Mouse (Mus musculus): ENCODE measurements around the gene Jmjd1c. TPM values are rescaled to one million over a fixed set of nuclear protein-coding genes. Genes with fewer than 3 reads are reported as not detected.

The Jmjd1c gene
- polyA plus RNA-seq, 1 experiment from 2014 or later: 46.9 TPM

DNA sequence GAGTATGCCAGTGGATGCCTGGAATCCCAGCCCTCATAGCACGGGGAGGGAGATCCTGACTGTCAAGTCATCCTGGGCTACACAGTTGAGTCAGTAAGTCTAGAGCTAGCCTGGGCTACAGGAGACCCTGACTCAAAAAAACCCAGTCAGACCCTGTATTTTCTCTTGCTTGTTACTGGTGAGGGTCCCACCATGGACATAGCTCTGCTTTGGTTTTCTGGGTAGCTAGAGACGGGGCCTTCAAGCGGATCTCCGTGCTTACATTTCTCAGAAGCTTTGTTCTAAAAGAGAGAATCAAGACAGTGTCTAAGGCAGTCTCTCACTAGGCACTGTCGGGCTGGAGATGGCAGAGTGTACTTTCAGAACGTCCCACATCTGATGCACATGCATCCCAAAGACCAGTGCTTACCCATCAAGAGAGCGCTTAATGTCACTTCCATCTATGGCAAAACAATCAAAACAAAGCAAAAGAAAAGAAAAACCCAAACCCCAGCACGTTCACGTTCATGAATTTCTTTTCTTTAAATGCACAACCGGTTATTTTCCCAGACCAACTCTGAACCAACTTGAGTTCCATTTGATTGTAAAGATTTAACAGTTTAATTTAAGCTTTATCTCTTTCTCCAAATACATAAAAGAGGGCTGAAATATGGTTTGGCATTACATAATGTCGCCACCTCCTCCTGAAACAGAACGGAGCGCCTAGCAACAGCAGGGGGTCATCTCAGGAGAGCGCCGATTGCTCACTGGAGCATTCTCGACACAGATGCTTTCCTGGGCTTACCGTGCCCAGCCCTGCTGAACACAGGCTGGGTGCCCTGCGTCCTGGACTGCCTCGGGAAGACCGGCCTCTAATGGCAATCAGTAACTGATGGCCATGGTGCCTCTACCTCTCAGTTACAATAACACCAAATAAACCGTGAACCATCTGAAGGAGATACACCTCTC, 19.7 kb upstream of the Jmjd1c start:
- Histone ChIP-seq H3K27me3 (ENCODE audit: control insufficient read depth, insufficient read depth, low read length) (no peaks in the 10 kb centered on the region), H3K36me3 (replicated peaks; ENCODE audit: control insufficient read depth, insufficient read depth, low read depth, low read length) (no peaks in the 10 kb centered on the region), H3K4me2 (ENCODE audit: low read depth, low read length) (no peak overlapping the region), H3K27ac (replicated peaks; ENCODE audit: low read depth, low read length) (no peak overlapping the region), H3K9ac (replicated peaks; ENCODE audit: low read length) (no peak overlapping the region), H3K9me3 (replicated peaks; ENCODE audit: control insufficient read depth, low read length) (no peaks in the 10 kb centered on the region), H3K4me1 (ENCODE audit: control insufficient read depth, insufficient read depth, low read length) (no peaks in the 10 kb centered on the region), H3K4me3 (ENCODE audit: low read depth, low read length) (no peak overlapping the region)
- DNase-seq (ENCODE audit: low spot score) (no peak), ATAC-seq (replicated peaks; ENCODE audit: insufficient number of reproducible peaks, low FRiP score, low TSS enrichment, low read depth) (no peak)
- 80% methylated on average over 21 of the region's 21 CpGs for WGBS

DNA sequence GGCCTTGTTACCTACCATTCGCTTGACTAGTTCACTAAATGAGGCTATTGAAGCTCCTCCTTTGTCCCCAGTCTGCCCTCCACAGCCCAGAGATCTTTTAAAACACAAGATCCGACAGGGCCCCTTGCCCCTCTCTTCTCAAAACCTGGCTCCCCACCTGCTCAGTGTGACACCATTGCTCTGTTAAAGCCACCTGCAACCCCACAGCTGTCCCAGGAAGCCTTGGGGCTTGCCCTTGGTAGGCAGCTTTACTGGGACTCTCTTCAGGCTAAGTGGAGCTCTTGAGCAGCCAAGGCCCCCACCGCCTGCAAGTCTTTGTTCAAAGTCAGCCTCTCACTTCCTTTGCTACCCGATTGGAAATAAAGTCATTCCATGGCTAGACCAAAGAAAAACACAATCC, 16.9 kb upstream of the Jmjd1c start:
- Histone ChIP-seq H3K4me2 (ENCODE audit: low read depth, low read length) (no peak overlapping the region), H3K4me1 (ENCODE audit: control insufficient read depth, insufficient read depth, low read length) (no peaks in the 10 kb centered on the region), H3K27ac (replicated peaks; ENCODE audit: low read depth, low read length) (no peak overlapping the region), H3K27me3 (ENCODE audit: control insufficient read depth, insufficient read depth, low read length) (no peaks in the 10 kb centered on the region), H3K36me3 (replicated peaks; ENCODE audit: control insufficient read depth, insufficient read depth, low read depth, low read length) (no peaks in the 10 kb centered on the region), H3K9ac (replicated peaks; ENCODE audit: low read length) (no peak overlapping the region), H3K9me3 (replicated peaks; ENCODE audit: control insufficient read depth, low read length) (no peaks in the 10 kb centered on the region), H3K4me3 (ENCODE audit: low read depth, low read length) (no peak overlapping the region)
- 69% methylated on average over 4 of the region's 4 CpGs for WGBS
- ATAC-seq (replicated peaks; ENCODE audit: insufficient number of reproducible peaks, low FRiP score, low TSS enrichment, low read depth) (no peak), DNase-seq (ENCODE audit: low spot score) (no peak)

DNA sequence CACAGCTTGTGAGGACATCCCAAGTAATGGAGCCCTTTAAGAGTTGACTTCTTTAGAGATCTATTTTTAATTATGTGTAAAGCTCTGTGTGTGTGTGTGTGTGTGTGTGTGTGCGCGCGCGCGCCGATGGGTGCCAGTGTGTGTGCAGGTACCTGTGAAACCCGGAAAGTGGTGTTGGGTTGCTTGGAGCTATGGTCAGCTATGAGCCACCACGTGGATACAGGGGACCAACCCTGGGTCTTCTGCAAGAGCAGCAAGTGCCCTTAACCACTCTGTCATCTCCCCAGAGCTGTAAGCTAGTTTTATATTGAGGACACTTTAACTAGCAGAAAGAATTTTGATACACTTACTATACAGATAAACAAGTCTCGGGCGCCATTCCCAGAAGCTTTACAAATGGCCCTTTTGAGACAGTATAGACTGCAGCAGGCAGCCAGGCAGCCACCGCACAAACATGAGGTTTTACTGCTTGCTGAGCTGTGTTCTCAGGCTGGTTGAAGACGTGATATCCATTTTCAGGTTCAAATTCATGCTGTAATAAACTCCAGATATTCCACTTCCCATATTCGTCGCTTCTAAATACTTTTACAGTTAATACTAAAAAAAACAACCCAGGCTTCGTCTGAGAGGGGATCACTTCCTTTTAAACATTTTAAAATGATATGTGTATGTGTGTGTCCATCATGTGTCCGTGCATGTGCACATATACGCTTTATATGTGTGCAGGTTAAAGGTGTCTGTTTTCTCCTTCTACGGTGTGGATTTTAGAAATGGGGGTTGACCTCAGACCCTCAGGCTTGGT, 14.5 kb upstream of the Jmjd1c start:
- Histone ChIP-seq H3K4me1 (ENCODE audit: control insufficient read depth, insufficient read depth, low read length) (no peaks in the 10 kb centered on the region), H3K9ac (replicated peaks; ENCODE audit: low read length) (no peak overlapping the region), H3K27ac (replicated peaks; ENCODE audit: low read depth, low read length) (no peak overlapping the region), H3K9me3 (replicated peaks; ENCODE audit: control insufficient read depth, low read length) (no peaks in the 10 kb centered on the region), H3K36me3 (replicated peaks; ENCODE audit: control insufficient read depth, insufficient read depth, low read depth, low read length) (no peaks in the 10 kb centered on the region), H3K27me3 (ENCODE audit: control insufficient read depth, insufficient read depth, low read length) (no peaks in the 10 kb centered on the region), H3K4me3 (ENCODE audit: low read depth, low read length) (no peak overlapping the region), H3K4me2 (ENCODE audit: low read depth, low read length) (no peak overlapping the region)
- ATAC-seq (replicated peaks; ENCODE audit: insufficient number of reproducible peaks, low FRiP score, low TSS enrichment, low read depth) (no peak), DNase-seq (ENCODE audit: low spot score) (no peak)
- 80% methylated on average over 18 of the region's 18 CpGs for WGBS

DNA sequence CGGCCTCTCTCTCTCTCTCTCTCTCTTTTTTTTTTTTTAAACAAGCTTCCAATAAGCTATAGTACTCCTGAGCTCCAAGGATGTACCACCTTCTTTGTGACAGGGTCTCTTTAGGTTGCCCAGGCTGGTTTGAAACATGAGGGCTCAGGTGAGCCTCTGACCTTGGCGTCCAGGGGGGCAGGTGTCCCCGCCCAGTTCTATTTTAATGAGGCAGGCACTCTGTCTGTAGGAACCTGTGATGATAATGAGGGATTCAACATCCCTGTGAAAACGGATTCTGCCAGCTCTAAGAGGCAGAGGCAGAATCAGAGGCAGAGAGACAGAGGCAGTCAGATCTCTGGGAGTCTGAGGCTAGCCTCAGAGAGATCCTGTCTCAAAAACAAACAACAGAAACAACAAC, 13.4 kb upstream of the Jmjd1c start:
- Histone ChIP-seq H3K4me2 (ENCODE audit: low read depth, low read length) (no peak overlapping the region), H3K4me1 (ENCODE audit: control insufficient read depth, insufficient read depth, low read length) (no peaks in the 10 kb centered on the region), H3K9ac (replicated peaks; ENCODE audit: low read length) (no peak overlapping the region), H3K9me3 (replicated peaks; ENCODE audit: control insufficient read depth, low read length) (no peaks in the 10 kb centered on the region), H3K27ac (replicated peaks; ENCODE audit: low read depth, low read length) (no peak overlapping the region), H3K4me3 (ENCODE audit: low read depth, low read length) (no peak overlapping the region), H3K27me3 (ENCODE audit: control insufficient read depth, insufficient read depth, low read length) (no peaks in the 10 kb centered on the region), H3K36me3 (replicated peaks; ENCODE audit: control insufficient read depth, insufficient read depth, low read depth, low read length) (no peaks in the 10 kb centered on the region)
- ATAC-seq (replicated peaks; ENCODE audit: insufficient number of reproducible peaks, low FRiP score, low TSS enrichment, low read depth) (no peak), DNase-seq (ENCODE audit: low spot score) (no peak)
- 81% methylated on average over 4 of the region's 4 CpGs for WGBS

GRCm38 (mm10) chr10:67083446-67084166, 12.3 kb upstream of the Jmjd1c start:
- no peaks in the 10 kb centered on the region for H3K9me3 ChIP-seq (replicated peaks; ENCODE audit: control insufficient read depth, low read length)
- no peaks in the 10 kb centered on the region for H3K4me1 ChIP-seq (ENCODE audit: control insufficient read depth, insufficient read depth, low read length)
- WGBS: 58% methylated on average over 10 of the region's 10 CpGs
- no peaks in the 10 kb centered on the region for H3K27me3 ChIP-seq (ENCODE audit: control insufficient read depth, insufficient read depth, low read length)
- ATAC-seq (replicated peaks; ENCODE audit: insufficient number of reproducible peaks, low FRiP score, low TSS enrichment, low read depth) (no peak), DNase-seq (ENCODE audit: low spot score) (peak; percentile 68)
- no peak overlapping the region for H3K27ac ChIP-seq (replicated peaks; ENCODE audit: low read depth, low read length)
- H3K4me2 ChIP-seq (ENCODE audit: low read depth, low read length): no peak overlapping the region
- no peak overlapping the region for H3K4me3 ChIP-seq (ENCODE audit: low read depth, low read length)
- H3K36me3 ChIP-seq (replicated peaks; ENCODE audit: control insufficient read depth, insufficient read depth, low read depth, low read length): no peaks in the 10 kb centered on the region
- no peak overlapping the region for H3K9ac ChIP-seq (replicated peaks; ENCODE audit: low read length)

GRCm38 (mm10) chr10:67085124-67085523, 10.8 kb upstream of the Jmjd1c start:
- WGBS: 93% methylated on average over 10 of the region's 10 CpGs

DNA sequence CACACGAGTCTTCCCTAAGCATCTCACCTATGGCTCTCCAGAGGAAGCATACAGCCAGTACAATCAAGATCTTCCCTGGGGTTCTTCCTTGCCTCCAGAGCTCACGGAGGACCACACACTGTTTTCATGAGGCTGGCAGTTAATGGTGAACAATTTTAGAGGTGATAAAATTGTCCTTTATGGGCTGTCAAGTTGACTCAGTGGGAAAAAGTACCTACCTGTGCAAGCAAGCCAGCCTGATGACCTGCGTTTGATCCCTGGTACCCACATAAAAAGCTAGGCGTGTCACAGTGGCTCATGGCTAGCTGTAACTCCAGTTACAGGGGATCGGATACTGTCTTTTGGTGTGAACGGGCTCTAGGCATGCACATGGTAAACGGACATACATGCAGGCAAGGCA, 10.0 kb upstream of the Jmjd1c start:
- 89% methylated on average over 7 of the region's 7 CpGs for WGBS
- no peaks in the 10 kb centered on the region for H3K27me3 ChIP-seq (ENCODE audit: control insufficient read depth, insufficient read depth, low read length)
- H3K4me3 ChIP-seq (ENCODE audit: low read depth, low read length): no peak overlapping the region
- H3K36me3 ChIP-seq (replicated peaks; ENCODE audit: control insufficient read depth, insufficient read depth, low read depth, low read length): no peaks in the 10 kb centered on the region
- ATAC-seq (replicated peaks; ENCODE audit: insufficient number of reproducible peaks, low FRiP score, low TSS enrichment, low read depth) (no peak), DNase-seq (ENCODE audit: low spot score) (no peak)
- H3K27ac ChIP-seq (replicated peaks; ENCODE audit: low read depth, low read length): no peak overlapping the region
- H3K4me1 ChIP-seq (ENCODE audit: control insufficient read depth, insufficient read depth, low read length): no peaks in the 10 kb centered on the region
- H3K9me3 ChIP-seq (replicated peaks; ENCODE audit: control insufficient read depth, low read length): no peaks in the 10 kb centered on the region
- H3K4me2 ChIP-seq (ENCODE audit: low read depth, low read length): no peak overlapping the region
- H3K9ac ChIP-seq (replicated peaks; ENCODE audit: low read length): no peak overlapping the region

More at GRCm38 (mm10) chr10:67085124-67085523, 10.8 kb upstream of the Jmjd1c start:
- Histone ChIP-seq H3K4me1 (ENCODE audit: control insufficient read depth, insufficient read depth, low read length) (no peaks in the 10 kb centered on the region), H3K36me3 (replicated peaks; ENCODE audit: control insufficient read depth, insufficient read depth, low read depth, low read length) (no peaks in the 10 kb centered on the region), H3K27ac (replicated peaks; ENCODE audit: low read depth, low read length) (no peak overlapping the region), H3K27me3 (ENCODE audit: control insufficient read depth, insufficient read depth, low read length) (no peaks in the 10 kb centered on the region), H3K4me2 (ENCODE audit: low read depth, low read length) (no peak overlapping the region), H3K9me3 (replicated peaks; ENCODE audit: control insufficient read depth, low read length) (no peaks in the 10 kb centered on the region), H3K9ac (replicated peaks; ENCODE audit: low read length) (no peak overlapping the region), H3K4me3 (ENCODE audit: low read depth, low read length) (no peak overlapping the region)
- no peak for DNase-seq (ENCODE audit: low spot score)
- no peak for ATAC-seq (replicated peaks; ENCODE audit: insufficient number of reproducible peaks, low FRiP score, low TSS enrichment, low read depth)

All from embryonic facial prominence, embryonic 11.5 days (tissue).